Mouse (Mus musculus): ENCODE data around the gene Tle2. TPM values are rescaled to one million over a fixed set of nuclear protein-coding genes. Genes with fewer than 3 reads are reported as not detected.
A peak's percentile ranks its signal among the peaks of the same experiment; 100 is the strongest.

Gene Tle2
- polyA plus RNA-seq, 1 experiment: 164 TPM

DNA sequence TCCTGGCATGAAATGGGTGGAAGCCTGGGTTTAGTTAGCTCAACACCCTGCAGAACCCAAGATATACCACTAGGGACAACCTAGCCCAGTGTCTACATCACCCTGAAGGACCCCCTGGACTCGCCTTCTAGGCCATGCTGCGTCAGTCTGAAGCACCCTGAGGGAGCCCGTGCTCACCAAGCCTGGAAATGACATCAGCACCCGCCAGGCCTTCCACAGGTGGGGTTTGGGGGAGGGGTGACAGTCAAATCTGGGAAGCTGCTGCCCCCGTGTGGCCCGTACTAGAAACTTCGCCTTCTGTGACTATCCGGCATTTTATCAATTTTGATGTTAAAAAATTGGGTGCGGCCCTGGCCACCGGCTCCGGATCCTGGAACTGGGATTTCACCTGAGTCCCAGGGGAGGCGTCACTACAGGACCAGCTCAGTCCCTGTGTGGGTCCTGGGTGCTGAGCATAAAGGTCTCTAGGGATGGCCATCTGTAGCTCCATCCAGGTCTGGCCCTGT is 22.7 kb upstream of the Tle2 start:
- Histone ChIP-seq H3K4me3 (replicated peaks; ENCODE audit: extremely low read depth, low read depth, low read length) (no peak overlapping the region), H3K4me1 (ENCODE audit: control insufficient read depth, insufficient read depth, low read length) (peaks cover 7% of the 10 kb centered on the region; the same call in 1 of the 2 replicates)
- TF ChIP-seq CTCF (IDR thresholded peaks at IDR 0.05; ENCODE audit: insufficient read depth, low read length) (peak; percentile 63), POLR2A (IDR thresholded peaks at IDR 0.05; ENCODE audit: borderline replicate concordance, extremely low read depth, low read depth, low read length) (no peak)
- DNase-seq: peak; percentile 79
- WGBS: under 1% methylated on average over 12 of the region's 12 CpGs

- Histone ChIP-seq H3K4me1 (ENCODE audit: control insufficient read depth, insufficient read depth, low read length) (peaks cover 7% of the 10 kb centered on the region; the same call in 1 of the 2 replicates), H3K4me3 (replicated peaks; ENCODE audit: extremely low read depth, low read depth, low read length) (no peak overlapping the region)
- DNase-seq: no peak
- TF ChIP-seq POLR2A (IDR thresholded peaks at IDR 0.05; ENCODE audit: borderline replicate concordance, extremely low read depth, low read depth, low read length) (no peak), CTCF (IDR thresholded peaks at IDR 0.05; ENCODE audit: insufficient read depth, low read length) (peak; percentile 61)
- 86% methylated on average over 5 of the region's 5 CpGs for WGBS
Measured at GRCm38 (mm10) chr10:81553232-81553631, 21.1 kb upstream of the Tle2 start.

DNA sequence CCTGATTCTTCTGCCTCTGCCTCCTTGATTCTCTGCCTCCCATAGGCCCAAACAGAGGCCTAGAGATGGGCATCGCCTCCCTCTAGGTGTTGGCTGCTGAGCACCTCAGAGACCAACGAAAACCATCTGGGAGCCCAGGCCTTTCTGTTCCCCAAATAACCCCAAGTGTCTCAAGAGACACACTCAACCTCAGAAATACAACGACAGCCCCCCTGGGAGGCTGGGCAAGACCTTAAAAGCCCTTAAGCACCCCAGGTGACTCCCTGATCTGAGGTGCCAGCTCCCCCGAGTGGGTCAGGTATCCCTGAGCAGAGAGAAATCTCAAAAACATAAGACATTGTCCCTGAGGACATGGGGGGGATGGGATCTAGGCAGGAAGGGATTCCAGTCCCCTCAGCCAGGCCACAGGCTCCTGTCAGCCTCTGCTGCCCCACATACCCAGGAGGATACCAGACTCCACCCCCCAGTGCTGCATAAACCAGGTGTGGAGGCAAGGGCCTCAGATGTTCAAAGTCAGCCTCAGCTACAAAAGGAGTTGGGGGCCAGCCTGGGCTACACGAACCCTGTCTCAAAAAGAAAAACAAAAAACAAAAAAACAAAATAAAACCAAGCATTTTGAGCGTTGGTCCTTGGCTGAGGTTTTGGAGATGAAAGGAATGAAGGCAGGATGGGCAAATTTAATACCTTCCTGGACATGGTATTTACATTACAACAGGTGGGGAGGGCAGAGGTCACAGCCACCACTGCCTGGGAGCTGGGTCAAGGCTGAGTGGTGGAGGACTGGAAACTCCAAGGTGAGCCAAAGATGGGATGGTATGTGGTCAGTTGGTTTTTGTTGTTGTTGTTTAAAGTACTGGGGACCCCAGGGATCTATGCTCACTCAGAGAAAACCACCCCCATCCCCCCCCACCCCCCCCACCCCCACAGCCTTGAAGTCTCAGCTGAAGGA is 20.3 kb upstream of the Tle2 start:
- no peak for DNase-seq
- H3K4me1 ChIP-seq (ENCODE audit: control insufficient read depth, insufficient read depth, low read length): peaks cover 7% of the 10 kb centered on the region; the same call in 1 of the 2 replicates
- WGBS: 77% methylated on average over 6 of the region's 6 CpGs
- no peak for TF ChIP-seq CTCF (IDR thresholded peaks at IDR 0.05; ENCODE audit: insufficient read depth, low read length)
- TF ChIP-seq POLR2A (IDR thresholded peaks at IDR 0.05; ENCODE audit: borderline replicate concordance, extremely low read depth, low read depth, low read length): no peak
- no peak overlapping the region for H3K4me3 ChIP-seq (replicated peaks; ENCODE audit: extremely low read depth, low read depth, low read length)

GRCm38 (mm10) chr10:81556282-81556681 is 18.1 kb upstream of the Tle2 start:
- H3K4me3 ChIP-seq (replicated peaks; ENCODE audit: extremely low read depth, low read depth, low read length): no peak overlapping the region
- peaks cover 9% of the 10 kb centered on the region for H3K4me1 ChIP-seq (ENCODE audit: control insufficient read depth, insufficient read depth, low read length)
- WGBS: 75% methylated on average over 3 of the region's 3 CpGs
- no peak for DNase-seq
- TF ChIP-seq POLR2A (IDR thresholded peaks at IDR 0.05; ENCODE audit: borderline replicate concordance, extremely low read depth, low read depth, low read length) (no peak), CTCF (IDR thresholded peaks at IDR 0.05; ENCODE audit: insufficient read depth, low read length) (0 out of 2 replicates have a peak, but pooled peaks have one; percentile 27)

- 29% methylated on average over 1 of the region's 1 CpGs for WGBS
Measured at GRCm38 (mm10) chr10:81557491-81557890, 16.9 kb upstream of the Tle2 start.

DNA sequence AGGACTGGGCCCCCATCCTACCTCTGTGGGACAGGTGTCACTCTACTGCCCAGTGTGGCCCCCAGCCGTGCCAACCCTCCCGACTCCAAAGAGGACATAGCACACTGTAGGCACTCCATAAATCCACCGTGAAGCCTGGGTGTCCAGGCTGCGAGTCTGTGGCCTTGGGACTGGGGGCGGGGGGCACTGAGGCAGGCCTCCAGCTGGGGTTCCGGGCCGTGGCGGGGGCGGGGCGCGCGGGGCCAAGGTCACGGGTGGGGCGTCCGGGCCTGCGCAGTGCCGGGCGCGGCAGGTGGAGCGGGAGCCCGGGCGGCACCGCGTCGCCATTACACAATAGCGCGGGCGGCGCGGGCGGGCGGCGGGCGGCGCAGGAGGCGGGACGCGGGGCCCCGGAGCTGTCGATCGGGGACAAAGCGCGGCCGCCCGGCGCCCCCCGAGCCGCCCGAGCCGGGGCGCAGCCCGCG is 15.2 kb upstream of the Tle2 start, which contains the start of gene Aes:
Gene Aes, plus strand, starts transcription at position 326 of the 464 bp plus-strand sequence.
- WGBS: under 1% methylated on average over 37 of the region's 53 CpGs

More at GRCm38 (mm10) chr10:81557491-81557890, 16.9 kb upstream of the Tle2 start:
- Histone ChIP-seq H3K4me1 (ENCODE audit: control insufficient read depth, insufficient read depth, low read length) (peaks cover 8% of the 10 kb centered on the region), H3K4me3 (replicated peaks; ENCODE audit: extremely low read depth, low read depth, low read length) (no peak overlapping the region)
- no peak for TF ChIP-seq POLR2A (IDR thresholded peaks at IDR 0.05; ENCODE audit: borderline replicate concordance, extremely low read depth, low read depth, low read length)
- no peak for TF ChIP-seq CTCF (IDR thresholded peaks at IDR 0.05; ENCODE audit: insufficient read depth, low read length)
- DNase-seq: no peak

DNA sequence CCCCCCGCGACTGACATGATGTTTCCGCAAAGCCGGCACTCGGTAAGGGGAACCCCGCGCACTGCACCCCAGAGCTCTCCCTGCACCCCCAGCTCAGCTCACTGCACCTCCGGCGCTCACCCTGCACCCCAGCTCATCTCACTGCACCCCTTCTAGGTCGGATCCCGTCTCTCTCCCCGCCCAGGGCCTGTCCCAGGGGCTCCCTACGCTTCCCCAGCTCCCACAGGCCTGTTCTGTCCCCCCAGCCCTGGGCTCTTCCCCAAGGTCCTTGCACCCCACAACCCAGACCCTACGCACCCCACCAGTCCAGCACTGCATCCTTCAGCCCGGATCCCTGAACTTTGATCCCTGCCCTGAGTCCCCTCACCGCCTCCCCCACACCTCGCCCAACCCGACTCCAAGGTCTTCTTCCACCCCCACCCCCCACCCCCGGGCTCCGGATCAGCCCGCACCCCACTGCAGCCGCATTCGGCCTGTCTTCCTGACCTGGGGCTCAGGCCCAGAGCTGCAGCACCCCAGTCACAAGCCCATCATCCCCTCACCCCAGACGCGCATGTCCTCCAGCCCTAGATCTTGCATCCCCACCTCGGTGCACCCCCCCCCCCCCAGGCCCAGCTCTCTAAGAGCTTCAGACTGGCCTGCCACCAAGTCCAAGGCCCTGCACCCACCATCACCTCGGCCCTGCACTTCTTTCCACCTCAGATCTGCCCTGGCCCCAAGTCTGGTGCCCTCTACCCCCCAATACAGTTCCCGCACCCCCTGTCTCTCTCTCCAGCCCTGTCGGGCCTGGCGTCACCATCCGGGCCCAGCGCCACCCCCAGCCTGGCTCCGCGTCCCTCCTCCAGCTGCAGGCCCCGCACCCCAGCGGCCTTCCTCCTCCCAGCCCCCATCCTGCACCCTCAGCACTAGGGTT is 14.5 kb upstream of the Tle2 start:
- Histone ChIP-seq H3K4me1 (ENCODE audit: control insufficient read depth, insufficient read depth, low read length) (peaks cover 24% of the 10 kb centered on the region), H3K4me3 (replicated peaks; ENCODE audit: extremely low read depth, low read depth, low read length) (peak overlapping the region; percentile 72)
- TF ChIP-seq POLR2A (IDR thresholded peaks at IDR 0.05; ENCODE audit: borderline replicate concordance, extremely low read depth, low read depth, low read length) (peak; percentile 25; the same call in 1 of the 2 replicates), CTCF (IDR thresholded peaks at IDR 0.05; ENCODE audit: insufficient read depth, low read length) (no peak)
- 1% methylated on average over 35 of the region's 36 CpGs for WGBS
- peak; percentile 72 for DNase-seq

More for the DNA sequence above, 15.2 kb upstream of the Tle2 start, which contains the start of gene Aes:
- DNase-seq: peak; percentile 80
- TF ChIP-seq CTCF (IDR thresholded peaks at IDR 0.05; ENCODE audit: insufficient read depth, low read length): no peak
- peak; percentile 23; the same call in 1 of the 2 replicates for TF ChIP-seq POLR2A (IDR thresholded peaks at IDR 0.05; ENCODE audit: borderline replicate concordance, extremely low read depth, low read depth, low read length)
- peak within 1 kb of the TSS; percentile 72 for H3K4me3 ChIP-seq (replicated peaks; ENCODE audit: extremely low read depth, low read depth, low read length)
- H3K4me1 ChIP-seq (ENCODE audit: control insufficient read depth, insufficient read depth, low read length): peaks cover 19% of the 10 kb centered on the region

DNA sequence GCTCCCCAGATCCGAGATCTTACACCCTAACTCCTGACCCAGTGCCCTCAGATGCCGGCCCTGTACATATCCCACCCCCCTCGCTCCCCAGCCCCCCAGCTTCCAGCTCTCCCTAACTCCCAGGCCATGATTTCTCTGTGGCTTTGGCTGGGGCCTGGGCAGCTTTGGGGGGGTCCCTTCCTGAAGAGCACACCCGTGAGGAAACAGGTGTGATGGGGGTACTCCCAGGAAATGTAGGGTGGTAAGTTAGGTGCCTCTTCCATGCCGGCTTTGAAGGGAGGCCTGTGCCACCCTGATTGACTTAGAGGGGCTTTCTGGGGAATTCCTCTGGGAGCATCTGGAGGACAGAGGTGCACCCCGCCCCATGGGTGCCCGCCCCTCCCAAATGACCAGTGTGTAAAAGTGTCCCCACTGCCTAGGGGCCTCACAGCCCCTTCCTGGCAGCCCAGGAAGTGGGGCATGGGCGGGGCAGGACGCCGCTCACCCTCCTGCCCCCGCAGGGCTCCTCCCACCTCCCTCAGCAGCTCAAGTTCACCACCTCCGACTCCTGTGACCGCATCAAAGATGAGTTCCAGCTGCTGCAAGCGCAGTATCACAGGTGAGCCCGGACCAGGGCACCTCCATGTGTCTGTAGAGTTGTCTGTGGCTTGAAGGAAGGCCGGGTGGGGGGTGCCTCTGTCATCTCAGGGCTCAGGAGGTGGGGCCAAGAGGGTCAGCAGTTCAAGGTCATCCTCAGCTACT is 13.5 kb upstream of the Tle2 start:
- Histone ChIP-seq H3K4me3 (replicated peaks; ENCODE audit: extremely low read depth, low read depth, low read length) (peak overlapping the region; percentile 72), H3K4me1 (ENCODE audit: control insufficient read depth, insufficient read depth, low read length) (peaks cover 24% of the 10 kb centered on the region)
- TF ChIP-seq CTCF (IDR thresholded peaks at IDR 0.05; ENCODE audit: insufficient read depth, low read length): no peak
- no peak for TF ChIP-seq POLR2A (IDR thresholded peaks at IDR 0.05; ENCODE audit: borderline replicate concordance, extremely low read depth, low read depth, low read length)
- 6% methylated on average over 16 of the region's 16 CpGs for WGBS
- peak; percentile 49 for DNase-seq
